8 mouse cellular contexts compared by ENCODE assay signal in genomic region chr19:4000949-4001525, GRCm38 (mm10). TPM values are rescaled to one million over a fixed set of nuclear protein-coding genes. Genes with fewer than 3 reads are reported as not detected.
DNase-seq lines count a peak whose midpoint lies in the region; ATAC-seq and TF ChIP-seq lines count a peak whose summit lies in the region.
"Had no signal": no experiment of that assay in that cellular context is flagged by ENCODE, and none has a peak within 500 bp of the region (broad histone marks: within the 10 kb centered on the region; RNA-seq: fewer than 3 reads in every experiment).

No protein-coding gene starts in this region.

- H3K27me3 ChIP-seq in spleen, adult 2 months (ENCODE audit: control insufficient read depth, insufficient read depth, low read length), result no peaks in the 10 kb centered on the region
- H3K27me3 ChIP-seq in limb, embryonic 15.5 days, result no peaks in the 10 kb centered on the region
- no peaks in the 10 kb centered on the region for H3K27me3 ChIP-seq in stomach, embryonic 14.5 days (ENCODE audit: control insufficient read depth, insufficient read depth, low read length)

- H3K9ac ChIP-seq in limb, embryonic 15.5 days, result peak overlapping the region; percentile 93
- peak overlapping the region; percentile 80 for H3K9ac ChIP-seq in stomach, embryonic 14.5 days (replicated peaks; ENCODE audit: low read depth, low read length)

- TF ChIP-seq POLR2A in spleen, adult 2 months (IDR thresholded peaks at IDR 0.05; ENCODE audit: low read depth, low read length), result no peak
- TF ChIP-seq POLR2A in embryonic fibroblast, embryonic 13.5 days (IDR thresholded peaks at IDR 0.05; ENCODE audit: low read depth, low read length), result peak; percentile 25; the same call in 1 of the 2 replicates

- no peaks in the 10 kb centered on the region for H3K9me3 ChIP-seq in limb, embryonic 15.5 days
- no peaks in the 10 kb centered on the region for H3K9me3 ChIP-seq in stomach, embryonic 14.5 days (ENCODE audit: control insufficient read depth, low read depth, low read length)

- WGBS in spleen, adult 2 months, result 41% methylated on average over 17 of the region's 17 CpGs
- WGBS in limb, embryonic 15.5 days, result 15% methylated on average over 17 of the region's 17 CpGs
- WGBS in stomach, embryonic 14.5 days, result 11% methylated on average over 17 of the region's 17 CpGs

- peaks cover 4% of the 10 kb centered on the region; the same call in 1 of the 2 replicates for H3K36me3 ChIP-seq in spleen, adult 2 months (ENCODE audit: control insufficient read depth, insufficient read depth, low read length)
- peaks cover 17% of the 10 kb centered on the region for H3K36me3 ChIP-seq in limb, embryonic 15.5 days
- 0 out of 2 replicates have a peak, but pooled peaks cover 1% of the 10 kb centered on the region for H3K36me3 ChIP-seq in stomach, embryonic 14.5 days (ENCODE audit: control insufficient read depth, insufficient read depth, low read length)

- peak overlapping the region; percentile 81 for H3K4me2 ChIP-seq in limb, embryonic 15.5 days
- H3K4me2 ChIP-seq in stomach, embryonic 14.5 days (replicated peaks; ENCODE audit: low read depth, low read length), result peak overlapping the region; percentile 93

- DNase-seq in spleen, adult 2 months (ENCODE audit: low read depth in 1 of 2, low spot score in 2 of 2), result no peak
- DNase-seq in spleen, adult 12 weeks (ENCODE audit: low spot score), result no peak
- no peak for DNase-seq in ovary, adult 18-20 months (ENCODE audit: low spot score)
- no peak for DNase-seq in thymus, adult 18-20 months

- H3K27ac ChIP-seq in spleen, adult 2 months (ENCODE audit: insufficient read depth, low read length), result peak overlapping the region; percentile 93
- peak overlapping the region; percentile 95 for H3K27ac ChIP-seq in embryonic fibroblast, embryonic 13.5 days (ENCODE audit: insufficient read depth, low read length)
- H3K27ac ChIP-seq in limb, embryonic 15.5 days, result peak overlapping the region; percentile 98
- peak overlapping the region; percentile 97 for H3K27ac ChIP-seq in stomach, embryonic 14.5 days (ENCODE audit: low read length)

- ATAC-seq in limb, embryonic 15.5 days (ENCODE audit: insufficient number of reproducible peaks, low FRiP score, low TSS enrichment, low read depth), result no peak
- ATAC-seq in stomach, embryonic 14.5 days (ENCODE audit: insufficient number of reproducible peaks, insufficient read depth, low FRiP score, low read depth), result no peak

- H3K4me1 ChIP-seq in spleen, adult 2 months (ENCODE audit: control insufficient read depth, insufficient read depth, insufficient read length), result peaks cover 4% of the 10 kb centered on the region; the same call in 1 of the 2 replicates
- H3K4me1 ChIP-seq in embryonic fibroblast, embryonic 13.5 days (ENCODE audit: control insufficient read depth, insufficient read depth, low read length), result no peaks in the 10 kb centered on the region
- H3K4me1 ChIP-seq in limb, embryonic 15.5 days, result peaks cover 25% of the 10 kb centered on the region
- peaks cover 15% of the 10 kb centered on the region for H3K4me1 ChIP-seq in stomach, embryonic 14.5 days (ENCODE audit: control insufficient read depth, insufficient read depth, low read length)

- no peak for TF ChIP-seq CTCF in spleen, adult 2 months (IDR thresholded peaks at IDR 0.05; ENCODE audit: extremely low read depth, insufficient read depth, insufficient read length, insufficient replicate concordance)
- TF ChIP-seq CTCF in embryonic fibroblast, embryonic 13.5 days (IDR thresholded peaks at IDR 0.05; ENCODE audit: borderline replicate concordance, insufficient read depth, low read length), result no peak

- H3K4me3 ChIP-seq in spleen, adult 2 months (ENCODE audit: extremely low read depth, insufficient read depth, insufficient read length), result peak overlapping the region; percentile 84
- H3K4me3 ChIP-seq in embryonic fibroblast, embryonic 13.5 days (ENCODE audit: insufficient read depth, low read length), result peak overlapping the region; percentile 83
- H3K4me3 ChIP-seq in limb, embryonic 15.5 days, result peak overlapping the region; percentile 81
- peak overlapping the region; percentile 52 for H3K4me3 ChIP-seq in stomach, embryonic 14.5 days (ENCODE audit: low read depth, low read length)

RNA-seq across cellular contexts. Expression of gene Gm49405, which starts 0.6 kb away (rescaled TPM):
- polyA plus RNA-seq in spleen, adult 2 months (2012; rRNA removed), result 2.9 and 3.1 TPM in 2 replicates
- 2.1 TPM in 2 replicates for polyA plus RNA-seq in embryonic fibroblast, embryonic 13.5 days (2011; ENCODE audit: insufficient read length, low read depth, missing spikeins)
- polyA plus RNA-seq in limb, embryonic 15.5 days (2015; fragmentation: Nextera tagmentation; extraction: Ambion mirVana), result 3.3 and 3.5 TPM in 2 replicates
- polyA plus RNA-seq in stomach, embryonic 14.5 days (2014; fragmentation: Nextera tagmentation; extraction: Ambion mirVana), result 3.3 TPM in 2 replicates

RNA-seq across cellular contexts. Expression of gene Nudt8, which starts 0.7 kb away (rescaled TPM):
- 18.5 and 22.2 TPM in 2 replicates for polyA plus RNA-seq in spleen, adult 2 months (2012; rRNA removed)
- polyA plus RNA-seq in embryonic fibroblast, embryonic 13.5 days (2011; ENCODE audit: insufficient read length, low read depth, missing spikeins), result 18.5 and 19.7 TPM in 2 replicates
- polyA plus RNA-seq in limb, embryonic 15.5 days (2015; fragmentation: Nextera tagmentation; extraction: Ambion mirVana), result 31.5 and 33.4 TPM in 2 replicates
- polyA plus RNA-seq in stomach, embryonic 14.5 days (2014; fragmentation: Nextera tagmentation; extraction: Ambion mirVana), result 30.9 and 42.2 TPM in 2 replicates

RNA-seq across cellular contexts. Expression of gene Doc2g, which starts 2.1 kb away (rescaled TPM):
- 12.8 and 13.7 TPM in 2 replicates for polyA plus RNA-seq in spleen, adult 2 months (2012; rRNA removed)
- polyA plus RNA-seq in embryonic fibroblast, embryonic 13.5 days (2011; ENCODE audit: insufficient read length, low read depth, missing spikeins), result 2.1 and 3.2 TPM in 2 replicates
- polyA plus RNA-seq in limb, embryonic 15.5 days (2015; fragmentation: Nextera tagmentation; extraction: Ambion mirVana), result 3.8 and 4.4 TPM in 2 replicates
- 4.5 TPM in 2 replicates for polyA plus RNA-seq in stomach, embryonic 14.5 days (2014; fragmentation: Nextera tagmentation; extraction: Ambion mirVana)

RNA-seq across cellular contexts. Expression of gene Tbx10, which starts 8.5 kb away (rescaled TPM):
- polyA plus RNA-seq in spleen, adult 2 months (2012; rRNA removed), result not detected in 2 replicates
- polyA plus RNA-seq in embryonic fibroblast, embryonic 13.5 days (2011; ENCODE audit: insufficient read length, low read depth, missing spikeins), result not detected in 2 replicates
- not detected in 2 replicates for polyA plus RNA-seq in limb, embryonic 15.5 days (2015; fragmentation: Nextera tagmentation; extraction: Ambion mirVana)
- not detected in 2 replicates for polyA plus RNA-seq in stomach, embryonic 14.5 days (2014; fragmentation: Nextera tagmentation; extraction: Ambion mirVana)
- polyA plus RNA-seq: gonadal fat pad, adult 2 months had no signal

RNA-seq across cellular contexts. Expression of gene Ndufv1, which starts 11.6 kb away (rescaled TPM):
- 65.5 and 71.3 TPM in 2 replicates for polyA plus RNA-seq in spleen, adult 2 months (2012; rRNA removed)
- polyA plus RNA-seq in embryonic fibroblast, embryonic 13.5 days (2011; ENCODE audit: insufficient read length, low read depth, missing spikeins), result 64.3 and 74.1 TPM in 2 replicates
- polyA plus RNA-seq in limb, embryonic 15.5 days (2015; fragmentation: Nextera tagmentation; extraction: Ambion mirVana), result 193 and 209 TPM in 2 replicates
- 195 and 205 TPM in 2 replicates for polyA plus RNA-seq in stomach, embryonic 14.5 days (2014; fragmentation: Nextera tagmentation; extraction: Ambion mirVana)
